Mouse (Mus musculus) brain, embryonic 14.5 days (tissue): ENCODE results near the gene Dlgap1.

Source experiments
- CTCF ChIP-seq: fragments of 200-500 bp; IDR thresholded peaks from 2 replicates; pipeline ENCODE4 v1.5.1; 2012; ENCODE audit warnings: inconsistent platforms, mild to moderate bottlenecking, moderate library complexity, borderline replicate concordance; ENCODE audit not compliant: insufficient read depth, insufficient read length; ENCODE audit errors: extremely low read depth
- POLR2A ChIP-seq: fragments of 200-500 bp; IDR thresholded peaks from 2 replicates; pipeline ENCODE4 v1.6.1; 2012; ENCODE audit warnings: mild to moderate bottlenecking, inconsistent platforms, borderline replicate concordance; ENCODE audit not compliant: poor library complexity, insufficient read depth, insufficient read length, severe bottlenecking; ENCODE audit errors: extremely low read depth

DNA sequence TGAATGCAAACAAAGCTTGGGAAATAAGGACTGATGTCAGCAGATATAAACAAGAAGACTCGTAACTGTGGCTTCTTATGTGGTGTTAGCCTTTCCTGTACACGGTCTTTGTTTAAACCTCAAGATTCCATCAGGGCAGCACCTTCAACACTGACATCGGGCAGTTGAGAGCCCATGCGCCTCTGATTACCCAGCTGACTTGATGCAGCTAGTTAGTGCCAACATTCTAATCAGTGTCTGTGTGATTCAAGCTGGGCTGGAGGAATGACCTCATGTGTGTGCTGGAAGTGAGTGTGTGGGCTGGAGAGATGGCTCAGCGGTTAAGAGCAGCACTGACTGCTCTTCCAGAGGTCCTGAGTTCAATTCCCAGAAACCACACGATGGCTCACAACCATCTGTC is 770.5 kb downstream of the Dlgap1 start:
- TF ChIP-seq POLR2A, result no peak
- TF ChIP-seq CTCF, result no peak
